Mouse (Mus musculus) T-cell, adult 2 months (primary cell): ENCODE results near the gene Helz.
A peak's percentile ranks its signal among the peaks of the same experiment; 100 is the strongest.

Experiments
- DNase-seq: peaks from one replicate; pipeline ENCODE4 v3.0.0; 2022; ENCODE audit warnings: low spot score

Helz gene

DNA sequence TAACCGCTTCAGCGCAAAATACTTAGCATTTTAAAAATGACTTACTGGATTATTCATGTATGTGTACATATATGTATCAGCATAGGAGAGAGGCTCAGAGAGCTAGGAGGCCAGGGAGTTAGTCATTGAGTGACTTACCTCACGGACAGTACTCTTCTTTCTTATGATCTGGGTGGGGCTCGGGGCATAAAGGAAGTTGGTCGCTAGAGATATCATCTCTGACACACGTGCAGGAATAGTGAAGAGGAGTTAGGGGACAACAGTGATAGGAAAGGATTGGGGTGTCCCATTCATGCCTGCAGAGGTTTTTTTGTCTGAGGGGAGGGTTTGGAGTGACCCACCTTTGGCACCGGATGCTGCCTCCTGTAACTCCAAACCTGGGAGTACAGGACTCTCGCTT, 176.9 kb downstream of the Helz start:
- no peak for DNase-seq

DNA sequence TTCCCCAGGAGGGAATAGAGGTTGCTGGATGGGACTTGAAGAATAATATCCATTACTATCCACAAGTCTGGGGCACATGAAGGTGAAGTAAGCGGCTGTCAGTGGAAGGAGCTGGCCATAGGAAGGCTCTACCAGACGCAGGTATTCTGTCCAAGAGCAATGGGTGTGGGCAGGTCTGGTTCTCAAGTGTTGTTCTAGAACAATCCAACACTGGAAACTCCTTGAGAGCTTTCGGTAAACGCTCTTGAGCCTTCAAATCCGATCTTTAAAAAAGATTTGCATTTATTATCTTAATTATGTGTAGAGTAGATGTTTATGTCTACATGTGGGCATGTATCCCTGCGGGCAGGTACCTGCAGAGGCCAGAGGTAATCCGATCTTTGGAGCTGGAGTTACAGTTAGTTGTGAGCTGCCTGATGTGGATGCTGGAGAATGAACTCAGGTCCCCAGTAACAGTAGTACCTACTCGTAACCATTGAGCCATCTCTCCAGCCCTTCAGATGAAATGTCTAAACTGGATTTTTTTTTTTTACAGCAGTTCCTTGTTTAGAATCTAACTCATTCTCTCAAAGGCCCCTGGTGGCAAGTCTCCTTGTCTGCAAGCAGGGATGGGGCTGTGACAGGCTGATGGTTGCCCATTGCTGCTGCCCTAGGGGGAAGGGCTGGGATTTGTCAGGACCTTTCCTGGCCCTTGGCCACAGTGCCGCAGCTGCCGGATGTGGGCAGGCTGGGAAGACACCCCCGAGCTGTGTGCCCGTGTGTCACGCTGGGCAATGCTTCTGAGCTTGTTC, 180.5 kb downstream of the Helz start:
- DNase-seq: no peak

DNA sequence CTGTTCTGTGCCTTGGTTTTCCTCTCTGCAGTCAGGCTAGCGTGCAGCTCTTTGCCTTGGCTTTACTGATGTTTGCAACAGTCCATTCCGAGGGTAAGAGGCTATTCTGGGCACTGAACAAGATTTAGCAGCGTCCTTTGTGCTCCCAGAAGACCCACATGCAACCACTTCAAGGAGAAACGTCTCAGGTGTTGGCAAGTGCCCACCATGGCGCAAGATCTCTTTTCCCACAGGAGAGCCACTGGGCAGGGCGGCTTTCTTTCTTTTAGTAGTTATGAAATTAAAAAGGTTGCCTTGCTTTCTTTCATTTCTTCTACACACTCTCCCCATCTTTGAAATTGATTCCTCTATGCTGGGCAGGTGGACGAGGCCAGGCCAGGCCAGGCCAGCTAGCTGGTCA, 181.4 kb downstream of the Helz start:
- DNase-seq: no peak

DNA sequence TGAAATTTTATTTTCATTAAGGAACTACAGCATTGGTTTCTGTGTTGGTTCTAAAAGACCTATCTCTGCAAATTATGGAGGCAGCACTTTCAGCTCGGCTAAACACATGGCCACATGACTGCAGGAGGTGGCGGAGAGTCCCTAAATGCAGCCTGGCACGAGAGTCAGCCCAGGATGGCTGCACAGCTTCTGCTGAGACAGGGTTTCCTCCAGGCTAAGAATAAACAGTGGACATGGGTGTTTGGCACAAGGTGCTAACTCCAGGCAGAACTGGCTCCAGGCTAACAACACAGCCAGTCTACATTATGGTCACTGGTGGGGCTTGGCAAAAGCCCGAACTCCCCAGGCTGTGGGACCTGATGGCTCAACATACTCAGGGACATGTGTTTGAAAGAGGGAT, 183.2 kb downstream of the Helz start:
- DNase-seq: no peak

DNA sequence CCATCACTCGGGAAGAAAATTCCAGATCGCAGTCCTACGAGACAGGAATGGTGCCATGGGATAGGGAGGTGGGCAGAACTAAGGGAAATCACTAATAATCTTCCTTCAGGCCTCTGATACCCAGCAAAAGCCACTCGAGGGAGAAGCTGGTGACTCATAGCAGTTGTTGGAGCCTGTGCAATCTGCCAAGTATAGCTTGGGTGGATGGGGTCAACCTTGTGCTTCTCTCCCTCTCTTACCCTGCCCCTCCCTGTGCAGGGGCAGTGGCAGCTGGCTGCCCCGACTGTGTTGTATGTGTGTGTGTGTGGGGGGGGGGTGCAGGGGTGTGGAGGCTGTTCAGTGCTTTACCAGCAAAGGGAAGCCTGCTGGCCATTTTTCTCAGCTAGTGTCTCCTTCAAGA, 183.8 kb downstream of the Helz start:
- no peak for DNase-seq

DNA sequence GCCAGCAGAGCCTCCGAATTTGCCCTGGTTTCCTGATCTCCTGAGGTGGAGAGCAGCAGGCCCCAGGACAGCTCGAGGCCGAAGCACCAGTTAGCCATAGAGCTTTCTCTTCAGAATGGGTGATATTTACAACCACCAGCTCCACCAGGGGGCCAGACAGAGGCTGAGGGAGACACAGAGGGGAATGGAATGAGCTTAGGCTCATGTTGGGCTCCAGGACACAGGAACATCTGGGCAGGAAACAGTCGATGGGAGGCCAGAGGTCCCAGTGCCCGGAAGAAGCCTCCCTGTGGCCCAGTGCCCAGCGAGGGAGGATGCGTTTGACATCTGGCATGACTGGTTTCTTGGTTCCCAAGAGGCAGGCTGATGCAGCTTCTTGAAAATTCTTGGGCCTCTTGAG, 186.4 kb downstream of the Helz start:
- DNase-seq: no peak

DNA sequence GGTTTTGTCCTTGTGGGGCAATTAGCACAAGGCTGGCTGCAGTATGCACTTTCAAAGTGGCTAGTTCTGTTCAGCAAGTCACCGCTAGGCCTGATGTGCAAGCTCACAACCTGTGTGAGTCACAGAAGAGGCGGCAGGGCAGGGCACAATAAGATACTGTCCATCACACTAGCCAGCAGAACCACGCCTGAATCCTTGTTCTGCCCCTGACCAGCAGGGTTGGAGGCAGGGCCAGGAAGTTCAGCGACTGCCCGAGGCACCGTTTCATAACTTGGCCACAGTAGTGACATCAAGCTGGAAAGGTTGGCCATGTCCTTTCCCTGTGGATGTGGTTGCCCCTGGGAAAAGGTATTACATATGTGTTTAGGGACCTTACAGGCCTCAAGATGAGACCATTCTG, 190.2 kb downstream of the Helz start:
- DNase-seq: no peak

DNA sequence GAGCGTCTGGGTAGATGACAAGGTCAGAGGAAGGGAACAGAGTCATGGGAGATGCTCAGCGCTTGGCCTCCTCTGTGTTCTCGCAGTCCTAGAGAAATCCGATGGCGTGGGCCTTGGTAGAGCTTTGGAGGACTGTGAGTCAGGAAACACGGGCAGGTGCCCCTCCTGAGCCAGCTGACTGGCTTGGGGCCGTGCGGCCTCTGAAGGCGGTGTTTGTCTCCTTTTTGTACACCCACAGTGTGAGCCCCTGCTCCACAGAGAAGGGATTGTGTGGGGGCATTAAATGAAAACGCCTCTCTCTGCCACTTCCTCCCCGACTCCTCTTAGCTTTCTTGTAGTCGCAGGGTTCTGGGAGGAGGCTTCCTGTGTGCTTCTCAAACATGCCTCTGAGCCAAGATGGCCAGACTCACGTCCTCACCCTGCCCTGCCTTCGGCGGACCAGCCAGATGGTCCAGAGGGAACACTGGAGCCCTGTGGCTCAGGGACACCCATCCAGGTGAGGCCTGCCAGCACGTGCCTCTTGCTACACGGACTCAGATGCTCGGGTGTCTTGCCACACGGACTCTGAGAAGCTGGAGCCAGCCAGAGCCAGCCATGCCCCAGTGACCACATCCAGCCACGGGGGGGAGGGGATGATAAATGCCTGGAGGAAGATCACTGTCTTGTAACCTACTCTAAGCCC, 190.8 kb downstream of the Helz start:
- DNase-seq: peak; percentile 3

DNA sequence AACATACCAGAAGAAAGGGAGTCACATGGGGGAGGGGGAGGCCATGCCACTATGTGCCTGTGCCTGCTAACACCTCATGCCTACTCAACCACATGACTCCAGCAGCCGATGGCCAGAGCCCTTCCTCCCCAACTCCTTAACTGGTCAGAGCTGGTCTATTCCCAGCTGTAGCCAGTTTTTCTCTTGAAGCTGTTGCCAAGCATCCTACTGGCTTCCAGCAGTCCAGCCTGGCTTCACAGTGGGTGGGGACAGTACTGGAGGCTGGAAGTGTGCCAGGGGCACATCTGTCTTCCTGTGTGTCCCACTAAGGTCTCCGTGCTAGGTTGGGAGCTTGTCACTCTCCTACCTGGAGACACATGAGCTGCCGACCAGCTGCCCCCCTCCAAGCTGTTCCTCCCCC, 195.4 kb downstream of the Helz start:
- DNase-seq: no peak
